Mouse (Mus musculus) frontal cortex, postnatal 10 days (tissue): ENCODE measurements around the gene Thsd7a.

ENCODE experiments used
- DNase-seq, 2 experiments: peaks; one replicate each; pipeline ENCODE4 v3.0.0; 2022; ENCODE audit warnings: low spot score in 2 of 2, mixed read lengths in 1 of 2

The Thsd7a gene

DNA sequence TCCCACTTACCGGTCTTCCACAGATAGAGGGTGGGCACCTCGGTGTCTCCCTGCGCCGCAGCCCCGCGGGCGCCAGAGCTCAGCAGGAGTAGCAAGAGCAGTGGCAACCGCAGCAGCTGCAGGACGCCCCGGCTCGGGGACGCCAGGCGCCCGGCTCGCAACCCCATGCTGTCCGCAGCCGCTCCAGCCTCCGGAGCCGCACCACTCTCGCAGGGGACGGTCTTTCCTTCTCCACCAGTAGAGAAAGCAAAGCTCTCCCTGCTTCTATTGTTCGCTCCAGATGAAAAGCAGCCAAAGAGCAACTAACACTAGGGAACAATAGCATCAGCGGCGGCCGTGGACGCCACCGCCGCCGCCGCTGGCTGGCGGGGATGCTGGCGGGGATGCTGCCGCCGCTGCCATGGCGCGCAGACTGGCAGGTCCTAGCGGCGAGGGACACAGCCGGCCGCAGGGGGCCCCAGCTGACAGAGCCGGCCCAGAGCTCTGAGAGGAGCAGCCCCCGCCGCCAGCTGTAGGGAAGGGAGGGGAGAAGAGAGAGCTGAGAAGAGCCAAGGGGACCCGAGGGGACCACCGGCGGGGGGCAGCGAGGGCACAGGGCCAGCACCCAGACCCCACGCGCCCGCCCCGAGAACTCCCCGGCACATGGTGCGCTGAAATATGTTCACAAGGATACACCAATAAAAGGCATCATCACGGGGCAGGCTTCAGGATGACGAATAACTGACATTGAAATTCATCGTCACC lies at the start of gene Thsd7a:
Thsd7a (minus strand) TSS at position 624 of the 744 bp plus-strand sequence.
- peak; percentile 31 to 55 for DNase-seq

DNA sequence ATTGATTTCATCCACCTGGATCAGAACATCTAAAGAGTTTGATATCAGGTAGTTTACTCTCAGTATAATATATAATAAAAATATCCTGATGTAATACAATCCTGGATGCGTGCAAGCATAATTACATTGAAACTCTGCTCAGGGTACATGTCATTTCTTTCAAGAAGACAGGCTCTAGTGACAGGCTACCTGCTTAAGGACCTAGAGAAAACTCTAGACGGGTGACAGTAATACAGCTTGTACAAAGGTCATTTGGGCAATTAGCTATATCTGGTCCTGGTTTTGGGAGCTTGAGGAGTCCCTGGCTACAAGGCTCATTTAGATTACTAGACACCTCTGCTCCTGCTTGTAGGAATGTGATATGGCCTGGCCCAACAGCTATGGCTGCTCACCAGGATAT lies 37.9 kb upstream of the Thsd7a start:
- DNase-seq: no peak

GRCm38 (mm10) chr6:12786378-12786982 lies 37.3 kb upstream of the Thsd7a start:
- no peak for DNase-seq

- DNase-seq: no peak
Measured at GRCm38 (mm10) chr6:12784918-12785618, 35.9 kb upstream of the Thsd7a start.

- DNase-seq: no peak
Measured at GRCm38 (mm10) chr6:12772799-12773198, 23.6 kb upstream of the Thsd7a start.

DNA sequence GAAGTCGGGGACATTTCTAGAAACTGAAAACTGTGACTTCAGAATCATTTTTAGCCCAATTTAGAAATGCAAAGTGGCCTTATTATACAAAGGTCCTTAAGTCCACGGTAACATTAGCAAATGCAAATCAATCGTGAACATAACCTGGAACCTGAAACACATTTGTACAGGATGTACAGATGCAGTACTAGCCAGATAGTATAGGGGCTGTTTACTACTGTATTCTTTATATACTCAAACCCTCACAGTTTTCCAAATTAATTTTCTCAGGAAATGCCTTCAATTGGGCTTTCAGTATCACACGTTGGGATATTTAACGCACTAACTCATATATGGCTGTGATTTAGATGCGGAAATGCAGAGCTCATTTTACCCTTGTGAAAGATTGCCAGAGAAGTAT lies 16.0 kb upstream of the Thsd7a start:
- DNase-seq: no peak

DNA sequence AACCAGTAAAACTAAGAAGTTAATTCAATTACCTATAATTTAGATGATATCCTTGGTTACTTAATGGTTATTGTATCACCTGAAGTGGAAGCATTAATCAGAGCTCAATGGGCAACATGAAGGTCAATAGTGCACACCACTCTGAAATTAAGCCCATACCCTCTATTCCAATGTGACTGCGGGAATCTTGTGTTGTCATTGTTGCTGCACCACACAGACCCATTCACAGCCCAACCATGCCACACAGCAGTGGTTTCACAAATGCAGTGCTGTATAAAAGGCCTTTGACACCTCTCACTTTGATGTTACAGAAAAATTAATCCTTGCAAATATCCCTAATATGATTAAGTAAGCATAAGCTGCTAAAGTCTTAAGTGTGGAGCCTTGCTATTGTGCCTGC lies 15.4 kb upstream of the Thsd7a start:
- DNase-seq: no peak

DNA sequence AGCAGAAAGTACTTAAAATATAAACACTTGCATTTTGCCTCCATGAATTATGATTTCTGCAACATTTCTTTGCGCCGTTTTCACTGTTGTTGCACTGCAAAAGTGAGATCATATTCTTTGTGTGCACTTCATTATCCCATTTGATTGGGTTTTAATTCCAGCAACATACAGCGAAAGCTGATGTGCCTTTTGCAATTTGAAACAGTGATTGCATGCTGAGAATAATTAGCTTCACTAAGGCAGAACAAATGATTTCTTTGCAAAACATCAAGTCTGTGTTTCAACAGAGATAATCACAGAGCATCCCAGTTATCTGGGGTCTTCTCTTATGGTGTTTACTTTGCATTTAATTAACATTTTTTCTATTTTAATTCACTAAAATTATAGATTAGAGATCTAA lies 14.6 kb upstream of the Thsd7a start:
- DNase-seq: no peak

- DNase-seq: no peak
Measured at GRCm38 (mm10) chr6:12759328-12760193, 10.4 kb upstream of the Thsd7a start.

DNA sequence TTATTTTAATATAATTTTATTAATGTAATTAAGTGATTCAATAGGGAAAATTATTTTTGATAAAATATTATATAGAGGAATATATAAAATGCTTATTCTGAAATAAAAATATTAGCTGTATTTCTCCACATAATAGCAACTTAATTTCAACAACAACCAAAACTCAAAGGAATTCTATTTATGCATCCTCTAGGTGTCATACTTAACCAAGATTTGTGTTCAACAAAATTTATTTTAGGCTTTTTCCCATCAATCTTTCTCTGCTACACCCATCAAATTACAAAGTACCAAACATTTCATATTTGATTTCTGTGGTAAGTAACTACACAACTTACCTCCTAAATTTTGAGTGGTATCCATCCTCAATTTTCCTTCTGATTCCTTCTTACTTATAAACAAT lies 3.1 kb upstream of the Thsd7a start:
- no peak for DNase-seq

GRCm38 (mm10) chr6:12750441-12750840 lies 1.2 kb upstream of the Thsd7a start:
- no peak for DNase-seq

GRCm38 (mm10) chr6:12749531-12750210 lies 461 bp upstream of the Thsd7a start:
- DNase-seq: no peak

- DNase-seq: no peak
Measured at GRCm38 (mm10) chr6:12748454-12748786, 790 bp downstream of the Thsd7a start.

DNA sequence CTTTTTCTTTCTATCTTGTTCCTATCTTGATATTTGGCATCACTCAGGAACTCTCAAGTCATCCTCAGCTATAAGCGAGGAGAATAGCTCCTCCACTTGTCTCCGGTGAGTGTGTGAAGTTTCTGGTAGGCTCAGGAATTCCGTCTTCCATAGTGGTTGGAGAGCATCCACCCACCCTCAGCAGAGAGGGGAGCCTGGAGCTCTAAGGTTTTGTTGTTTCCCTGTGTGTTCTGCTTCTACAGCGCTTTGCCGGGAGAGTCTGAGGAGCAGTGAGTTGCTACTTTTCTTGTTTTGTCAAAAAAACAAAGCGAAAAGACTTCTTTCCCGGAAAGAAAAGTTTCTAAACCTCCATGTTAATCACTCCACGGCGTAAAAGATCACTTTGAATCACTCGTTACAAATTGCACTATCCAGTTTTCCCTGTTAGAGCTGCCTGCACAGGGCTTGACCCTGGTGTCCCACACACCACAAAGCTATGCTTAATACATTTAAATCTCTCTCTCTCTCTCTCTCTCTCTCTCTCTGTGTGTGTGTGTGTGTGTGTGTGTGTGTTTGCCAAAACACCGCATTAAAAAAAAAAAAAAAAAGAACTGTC lies 1.3 kb downstream of the Thsd7a start:
- no peak for DNase-seq

- no peak for DNase-seq
Measured at GRCm38 (mm10) chr6:12742791-12743190, 6.4 kb downstream of the Thsd7a start.

DNA sequence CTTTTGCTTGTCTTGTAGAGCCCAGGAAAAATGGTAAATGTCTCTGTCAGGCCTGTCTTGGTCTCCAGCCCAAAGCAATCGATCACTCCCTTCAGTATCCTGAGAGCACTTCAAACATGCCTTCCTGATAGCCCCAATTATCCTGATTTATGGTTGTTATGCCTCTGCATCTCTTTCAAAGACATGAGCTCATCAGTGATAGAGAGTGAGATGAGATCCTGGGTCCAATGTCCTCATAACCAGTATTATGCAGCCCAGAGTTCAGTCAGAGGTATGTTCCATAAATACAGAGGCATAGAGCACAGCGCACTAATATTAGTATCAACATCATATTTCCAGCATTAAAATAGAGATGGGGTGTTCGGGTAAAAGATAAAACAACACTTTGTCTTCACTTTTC lies 15.3 kb downstream of the Thsd7a start:
- no peak for DNase-seq

- no peak for DNase-seq
Measured at GRCm38 (mm10) chr6:12716071-12716470, 33.1 kb downstream of the Thsd7a start.

- DNase-seq: no peak
Measured at GRCm38 (mm10) chr6:12712581-12712980, 36.6 kb downstream of the Thsd7a start.

- DNase-seq: no peak
Measured at GRCm38 (mm10) chr6:12702925-12703324, 46.3 kb downstream of the Thsd7a start.

DNA sequence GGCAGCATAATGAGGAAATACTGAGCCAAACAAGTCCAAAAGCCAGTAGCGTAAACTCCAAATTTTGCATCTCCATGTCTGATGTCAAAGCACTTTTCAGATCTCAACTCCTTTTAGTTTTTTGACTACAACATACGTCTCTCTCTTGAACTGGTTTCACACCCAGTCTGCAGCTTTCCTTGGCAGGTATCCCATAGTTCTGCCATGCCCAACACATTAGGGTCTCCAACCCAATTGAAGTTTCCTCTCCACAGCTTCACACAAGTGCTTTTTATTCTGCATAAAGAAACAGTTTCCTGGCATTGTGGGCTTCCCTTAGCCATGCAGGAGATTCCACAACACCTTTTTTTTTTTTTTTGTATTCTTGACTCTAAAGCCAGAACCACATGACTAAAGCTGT lies 50.1 kb downstream of the Thsd7a start:
- no peak for DNase-seq

DNA sequence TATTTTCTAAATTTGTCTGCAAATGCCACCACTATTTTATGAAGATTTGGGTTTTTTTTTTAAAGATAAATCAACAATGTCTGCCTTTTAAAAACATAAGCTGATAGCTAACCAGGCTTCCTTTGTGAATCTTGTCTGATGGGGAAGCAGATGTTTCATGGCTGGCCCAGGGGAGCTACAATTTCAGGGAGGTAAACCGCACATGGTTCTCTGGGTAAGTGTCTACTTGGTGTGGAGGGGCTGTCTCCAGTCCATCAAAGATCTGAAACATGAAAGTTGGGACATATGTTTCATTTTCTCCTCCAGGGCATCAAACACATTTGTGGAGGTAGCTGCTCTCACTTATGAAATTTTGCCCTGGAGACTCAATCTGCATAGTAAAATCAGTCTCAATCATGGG lies 55.5 kb downstream of the Thsd7a start:
- DNase-seq: no peak
